Mouse (Mus musculus) stomach, embryonic 15.5 days (tissue): ENCODE measurements around the gene Lgr6. TPM values are rescaled to one million over a fixed set of nuclear protein-coding genes. Genes with fewer than 3 reads are reported as not detected.

Experiments used
- ATAC-seq: fragments of 200-750 bp; cut with Nextera tagmentation; 2 replicates; pipeline ENCODE4 v1.8.0; 2017; ENCODE audit warnings: low read depth, moderate number of reproducible peaks, moderate TSS enrichment; ENCODE audit not compliant: insufficient read depth, low FRiP score
- H3K27ac ChIP-seq: fragments of 300-500 bp; sonication (generic); 2 replicates; pipeline ENCODE4 v1.5.1; 2015; ENCODE audit warnings: mild to moderate bottlenecking, inconsistent platforms
- H3K27me3 ChIP-seq: fragments of 300-500 bp; sonication (generic); replicated peaks from 2 replicates; pipeline ENCODE4 v1.6.1; 2015; ENCODE audit warnings: inconsistent platforms
- H3K36me3 ChIP-seq: fragments of 300-500 bp; sonication (generic); 2 replicates; pipeline ENCODE4 v1.6.1; 2015; ENCODE audit warnings: inconsistent platforms
- H3K4me1 ChIP-seq: fragments of 300-500 bp; sonication (generic); 2 replicates; pipeline ENCODE4 v1.6.1; 2015; ENCODE audit warnings: inconsistent platforms
- H3K4me2 ChIP-seq: fragments of 300-500 bp; sonication (generic); 2 replicates; pipeline ENCODE4 v1.6.1; 2015; ENCODE audit warnings: mild to moderate bottlenecking, inconsistent platforms
- H3K4me3 ChIP-seq: fragments of 300-500 bp; sonication (generic); replicated peaks from 2 replicates; pipeline ENCODE4 v1.5.1; 2015; ENCODE audit warnings: inconsistent platforms
- H3K9ac ChIP-seq: fragments of 300-500 bp; sonication (generic); 2 replicates; pipeline ENCODE4 v1.6.1; 2015; ENCODE audit warnings: inconsistent platforms
- H3K9me3 ChIP-seq: fragments of 300-500 bp; sonication (generic); 2 replicates; pipeline ENCODE4 v1.6.1; 2016; ENCODE audit warnings: inconsistent platforms
- WGBS: fragments of 180-500 bp; shearing (Covaris S2); methylation state at CpG from one replicate; pipeline ENCODE4 v1.1.7; 2015; 5-methylcytosine and 5-hydroxymethylcytosine counted together
- polyA plus RNA-seq: library from polyadenylated mRNA; unstranded; fragments of >200 nt; fragmentation: Nextera tagmentation; extraction: Ambion mirVana; gene quantifications from 2 replicates; pipeline ENCODE4 v1.2.1, GENCODE M21; 2015

Lgr6 gene
- polyA plus RNA-seq, 1 experiment from 2014 or later = 1.6 TPM

DNA sequence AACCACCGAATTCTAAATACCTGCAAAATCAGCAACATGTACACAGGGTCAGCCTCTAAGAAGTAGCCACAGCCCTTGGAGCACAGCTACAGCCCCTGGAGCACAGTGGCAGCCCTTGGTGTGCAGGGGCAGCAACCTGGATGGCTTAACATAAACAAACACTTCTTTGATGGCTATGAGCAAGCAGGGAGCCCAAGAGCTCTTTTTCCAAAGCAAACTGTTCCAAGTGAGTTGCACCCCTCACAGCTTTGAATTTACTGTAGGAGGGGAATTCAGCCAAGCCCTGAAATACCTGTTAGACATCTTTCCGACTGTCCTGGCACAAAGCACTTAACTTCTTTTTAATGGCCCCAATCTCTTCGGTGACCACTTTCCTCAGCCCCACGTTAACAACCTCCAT is 164.2 kb downstream of the Lgr6 start:
- Histone ChIP-seq H3K4me2 (no peak overlapping the region), H3K36me3 (no peaks in the 10 kb centered on the region), H3K27me3 (no peaks in the 10 kb centered on the region), H3K9ac (no peak overlapping the region), H3K9me3 (no peaks in the 10 kb centered on the region), H3K27ac (no peak overlapping the region), H3K4me3 (no peak overlapping the region), H3K4me1 (0 out of 2 replicates have a peak, but pooled peaks cover 3% of the 10 kb centered on the region)
- 42% methylated on average over 4 of the region's 4 CpGs for WGBS
- ATAC-seq = no peak

DNA sequence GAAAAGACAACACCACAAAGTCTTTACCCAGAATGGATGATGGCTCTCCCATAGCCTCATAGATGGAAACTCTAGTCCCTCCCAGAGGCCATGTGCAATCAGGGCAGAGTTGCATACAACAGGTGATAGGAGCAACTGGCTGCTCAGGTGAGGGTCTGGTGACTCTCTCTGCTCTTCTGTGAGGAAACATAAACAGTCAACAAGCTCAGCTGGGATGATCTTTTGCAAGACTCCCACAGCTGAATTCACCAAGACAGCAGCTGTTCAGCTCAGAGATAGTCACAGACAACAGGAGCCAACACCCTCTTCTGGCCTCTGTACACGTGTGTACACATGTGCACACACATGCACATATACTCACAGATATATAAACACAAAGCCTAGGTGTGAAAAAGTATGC is 166.8 kb downstream of the Lgr6 start:
- H3K4me1 ChIP-seq = 0 out of 2 replicates have a peak, but pooled peaks cover 3% of the 10 kb centered on the region
- H3K36me3 ChIP-seq = no peaks in the 10 kb centered on the region
- ATAC-seq = no peak
- H3K4me3 ChIP-seq = no peak overlapping the region
- 84% methylated on average over 1 of the region's 1 CpGs for WGBS
- H3K4me2 ChIP-seq = no peak overlapping the region
- no peaks in the 10 kb centered on the region for H3K27me3 ChIP-seq
- no peak overlapping the region for H3K9ac ChIP-seq
- H3K9me3 ChIP-seq = no peaks in the 10 kb centered on the region
- no peak overlapping the region for H3K27ac ChIP-seq

DNA sequence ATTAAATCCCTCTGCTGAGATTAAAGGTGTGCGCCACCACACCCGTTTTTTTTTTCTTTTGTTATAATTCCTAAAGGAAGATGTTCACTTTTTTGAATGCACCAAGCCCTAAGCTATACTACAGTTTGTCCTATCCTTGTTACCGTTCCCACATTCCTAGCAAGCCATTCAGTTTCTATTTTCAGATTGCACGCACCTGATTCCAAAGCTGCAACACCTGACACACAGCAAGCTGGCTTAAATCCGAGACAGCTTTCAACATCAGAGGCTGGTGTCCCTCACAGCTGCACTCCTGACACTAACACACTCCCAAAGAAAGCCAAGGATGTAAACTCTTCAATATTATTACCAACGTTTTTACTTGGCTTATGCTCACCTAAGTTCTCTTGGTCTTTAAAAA is 168.7 kb downstream of the Lgr6 start:
- Histone ChIP-seq H3K4me2 (no peak overlapping the region), H3K4me3 (no peak overlapping the region), H3K9me3 (no peaks in the 10 kb centered on the region), H3K4me1 (0 out of 2 replicates have a peak, but pooled peaks cover 1% of the 10 kb centered on the region), H3K27ac (no peak overlapping the region), H3K27me3 (no peaks in the 10 kb centered on the region), H3K9ac (no peak overlapping the region), H3K36me3 (no peaks in the 10 kb centered on the region)
- 83% methylated on average over 6 of the region's 6 CpGs for WGBS
- ATAC-seq = no peak

Other genes starting within 250 kb of the Lgr6 start
- 20.2 and 20.3 TPM in 2 replicates for gene Ppp1r12b, start 149.3 kb downstream of the Lgr6 start, polyA plus RNA-seq
- 33.4 and 34.0 TPM in 2 replicates for gene Ube2t, start 142.7 kb downstream of the Lgr6 start, polyA plus RNA-seq
- gene Ptpn7, start 27.4 kb upstream of the Lgr6 start, polyA plus RNA-seq = 2.4 and 3.3 TPM in 2 replicates
- 54.9 and 55.4 TPM in 2 replicates for gene Arl8a, start 41.5 kb upstream of the Lgr6 start, polyA plus RNA-seq
- gene Gpr37l1, start 62.4 kb upstream of the Lgr6 start, polyA plus RNA-seq = 0.35 and 0.78 TPM in 2 replicates
- 131 and 134 TPM in 2 replicates for gene Elf3, start 153.3 kb upstream of the Lgr6 start, polyA plus RNA-seq
- 132 and 141 TPM in 2 replicates for gene Rnpep, start 178.8 kb upstream of the Lgr6 start, polyA plus RNA-seq
- 188 and 218 TPM in 2 replicates for gene Timm17a, start 208.5 kb upstream of the Lgr6 start, polyA plus RNA-seq
- 13.0 and 14.0 TPM in 2 replicates for gene Lmod1, start 219.5 kb upstream of the Lgr6 start, polyA plus RNA-seq